Mouse (Mus musculus) heart, adult 9 months (tissue): Measurements from ENCODE around the gene Matn1.

Experiments used
- DNase-seq, 2 experiments: peaks; one replicate each; pipeline ENCODE4 v3.0.0; 2022; ENCODE audit warnings: low spot score in 2 of 2

The Matn1 gene

DNA sequence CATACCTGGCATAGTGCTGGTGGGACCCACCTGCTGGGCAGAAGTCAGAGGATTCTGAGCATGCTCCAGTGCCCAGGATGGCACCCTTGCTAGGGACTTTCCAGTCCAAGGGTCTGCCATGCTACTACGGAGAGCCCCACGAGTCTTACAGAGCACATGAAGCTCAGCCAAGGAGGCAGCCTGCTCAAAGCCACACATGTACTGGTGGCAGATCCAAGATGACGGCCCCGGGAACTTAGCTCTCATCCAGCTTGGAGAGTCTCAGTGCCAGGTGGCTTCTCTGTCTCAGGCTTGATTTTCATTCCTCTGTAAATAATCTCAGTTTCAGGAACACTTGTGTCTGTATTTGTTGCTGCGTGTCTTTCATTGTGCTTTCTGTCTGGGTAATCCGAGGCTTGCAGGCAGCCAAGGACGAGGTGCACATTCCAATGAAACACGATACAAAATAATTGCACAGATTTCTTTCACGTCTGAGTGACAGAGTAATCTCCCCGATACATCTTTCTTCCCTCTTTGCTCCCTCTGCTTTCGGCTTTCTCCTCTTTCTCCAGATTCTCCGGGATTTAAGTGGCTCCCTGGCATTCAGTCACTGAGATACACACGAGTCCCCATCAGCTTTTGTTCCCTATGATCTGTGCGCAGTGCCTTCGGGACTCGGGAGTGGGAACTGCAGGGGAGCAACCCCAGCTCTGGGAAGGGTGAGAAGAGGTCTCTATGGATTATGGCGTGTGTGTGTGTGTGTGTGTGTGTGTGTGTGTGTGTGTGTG lies 40.4 kb downstream of the Matn1 start:
- no peak for DNase-seq

DNA sequence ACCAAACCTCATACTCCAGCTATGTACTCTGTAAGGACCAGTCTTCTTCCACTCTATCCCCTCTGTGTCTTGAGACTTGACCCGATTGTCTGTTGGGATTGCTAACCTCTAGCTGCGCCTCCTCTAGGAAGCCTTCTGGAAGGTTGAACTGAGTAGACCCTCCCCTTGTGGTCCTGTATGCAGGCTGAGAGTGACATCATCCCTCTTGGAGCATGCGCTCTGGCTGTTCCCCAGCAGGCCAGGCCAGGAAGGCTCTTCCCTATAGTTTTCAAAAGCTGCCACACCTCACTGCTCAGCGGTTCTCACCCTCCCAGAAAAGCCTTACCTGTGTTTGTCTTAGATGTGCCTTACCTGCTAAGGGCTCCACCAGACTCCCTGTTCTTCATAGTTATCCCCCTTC lies 42.9 kb downstream of the Matn1 start:
- no peak for DNase-seq

DNA sequence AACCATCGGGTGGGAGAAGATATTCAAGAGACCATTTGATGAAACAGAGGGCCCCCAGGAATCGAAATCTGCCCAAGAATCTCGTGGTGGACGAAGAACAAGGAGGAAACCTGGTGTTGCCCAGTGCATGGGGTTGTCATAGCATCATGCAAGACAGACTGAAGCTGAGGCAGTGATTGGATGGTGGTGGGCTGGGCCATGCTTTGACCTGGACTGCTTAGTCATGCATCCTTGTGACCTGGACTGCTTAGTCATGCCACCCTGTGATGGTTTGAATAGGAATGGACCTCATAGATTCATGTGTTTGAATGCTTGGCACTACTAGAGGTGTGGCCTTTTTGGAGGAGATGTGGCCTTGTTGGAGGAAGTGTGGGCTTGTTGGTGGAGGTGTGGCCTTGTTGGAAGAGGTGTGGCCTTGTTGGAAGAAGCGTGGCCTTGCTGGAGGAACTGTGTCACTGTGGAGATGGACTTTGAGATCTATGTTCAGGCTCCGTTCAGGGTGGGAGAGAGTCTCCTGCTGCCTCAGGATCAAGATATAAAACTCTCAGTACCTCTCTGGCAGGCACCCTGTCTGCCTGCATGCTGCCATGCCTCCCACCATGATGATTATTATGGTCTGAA lies 44.1 kb downstream of the Matn1 start:
- no peak for DNase-seq

DNA sequence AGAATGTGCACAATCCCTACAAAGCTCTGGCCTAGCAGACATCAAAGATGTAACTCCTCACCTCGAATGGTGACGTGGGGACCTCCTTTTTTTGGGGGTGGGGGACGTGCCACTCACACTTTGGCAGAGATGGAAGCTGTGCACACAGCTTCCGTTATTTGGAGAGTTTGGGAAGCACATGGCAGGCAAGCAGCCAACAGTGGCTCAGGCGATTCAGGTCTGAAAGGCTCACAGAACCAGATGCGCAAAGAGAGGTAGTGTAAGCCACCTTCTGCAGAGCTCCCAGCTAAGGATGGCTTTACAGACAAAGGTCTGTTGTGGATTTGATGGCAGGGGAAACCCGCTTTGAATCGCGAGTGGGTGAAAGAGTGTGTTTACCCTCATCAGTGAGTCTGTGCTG lies 45.0 kb downstream of the Matn1 start:
- no peak for DNase-seq

- no peak for DNase-seq
Measured at GRCm38 (mm10) chr4:130990966-130991365, 46.8 kb downstream of the Matn1 start.

GRCm38 (mm10) chr4:130994556-130994955 lies 50.4 kb downstream of the Matn1 start:
- no peak for DNase-seq

GRCm38 (mm10) chr4:130999744-131000527 lies 55.8 kb downstream of the Matn1 start:
- no peak for DNase-seq

DNA sequence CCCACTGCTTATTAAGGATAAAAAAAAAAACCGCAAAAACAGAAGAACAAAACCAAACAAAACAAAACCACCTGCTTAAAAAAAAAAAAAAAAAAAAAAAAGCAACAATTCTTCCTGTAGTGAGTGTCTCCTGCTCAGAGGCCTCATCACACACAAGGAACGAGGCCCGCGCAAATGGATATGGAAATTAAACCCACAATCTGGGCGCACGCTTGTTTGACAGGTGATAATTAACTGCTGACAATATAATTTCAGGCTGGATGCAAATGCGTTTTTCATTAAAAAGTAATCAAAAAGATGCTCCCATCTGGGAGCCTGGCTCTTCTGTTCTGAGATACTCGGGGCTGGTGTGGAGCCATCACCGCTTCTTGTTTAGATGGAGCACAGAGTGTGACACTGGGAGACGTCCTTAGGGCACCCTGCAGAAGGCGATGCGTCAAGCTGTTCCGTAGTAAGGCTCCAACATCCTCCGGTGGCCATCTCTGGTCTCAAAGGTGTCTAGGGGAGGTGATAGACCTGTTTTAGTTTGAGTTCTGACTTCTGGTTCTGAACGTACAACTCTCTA lies 56.5 kb downstream of the Matn1 start:
- DNase-seq, result no peak
